Mouse (Mus musculus): ENCODE results near the gene Sntg2. TPM values are rescaled to one million over a fixed set of nuclear protein-coding genes. Genes with fewer than 3 reads are reported as not detected.

The Sntg2 gene
- polyA plus RNA-seq, 1 experiment from 2014 or later = 0.58 TPM

GRCm38 (mm10) chr12:30258641-30259040 is 114.5 kb downstream of the Sntg2 start:
- 76% methylated on average over 2 of the region's 2 CpGs for WGBS
- Histone ChIP-seq H3K4me3 (no peak overlapping the region), H3K4me1 (peaks cover 23% of the 10 kb centered on the region)

GRCm38 (mm10) chr12:30257664-30258063 is 115.5 kb downstream of the Sntg2 start:
- H3K36me3 ChIP-seq = no peaks in the 10 kb centered on the region
- H3K27me3 ChIP-seq (ENCODE audit: low read depth, poor library complexity, severe bottlenecking) = no peaks in the 10 kb centered on the region

More at GRCm38 (mm10) chr12:30258641-30259040, 114.5 kb downstream of the Sntg2 start:
- peak; percentile 18 for DNase-seq (ENCODE audit: low spot score)
- Histone ChIP-seq H3K27me3 (ENCODE audit: low read depth, poor library complexity, severe bottlenecking) (no peaks in the 10 kb centered on the region), H3K9me3 (replicated peaks) (no peaks in the 10 kb centered on the region), H3K36me3 (no peaks in the 10 kb centered on the region), H3K27ac (no peak overlapping the region)

GRCm38 (mm10) chr12:30256207-30256606 is 117.0 kb downstream of the Sntg2 start:
- WGBS = 84% methylated on average over 3 of the region's 3 CpGs
- Histone ChIP-seq H3K27ac (no peak overlapping the region), H3K9me3 (replicated peaks) (no peaks in the 10 kb centered on the region), H3K36me3 (no peaks in the 10 kb centered on the region), H3K27me3 (ENCODE audit: low read depth, poor library complexity, severe bottlenecking) (no peaks in the 10 kb centered on the region), H3K4me3 (no peak overlapping the region), H3K4me1 (peaks cover 21% of the 10 kb centered on the region)
- peak; percentile 6 for DNase-seq (ENCODE audit: low spot score)

More at GRCm38 (mm10) chr12:30257664-30258063, 115.5 kb downstream of the Sntg2 start:
- Histone ChIP-seq H3K9me3 (replicated peaks) (no peaks in the 10 kb centered on the region), H3K27ac (no peak overlapping the region), H3K4me1 (peaks cover 23% of the 10 kb centered on the region), H3K4me3 (no peak overlapping the region)
- 94% methylated on average over 7 of the region's 7 CpGs for WGBS
- DNase-seq (ENCODE audit: low spot score) = peak; percentile 10

- Histone ChIP-seq H3K9me3 (replicated peaks) (no peaks in the 10 kb centered on the region), H3K27me3 (ENCODE audit: low read depth, poor library complexity, severe bottlenecking) (no peaks in the 10 kb centered on the region), H3K36me3 (no peaks in the 10 kb centered on the region), H3K4me3 (no peak overlapping the region), H3K4me1 (peaks cover 5% of the 10 kb centered on the region), H3K27ac (no peak overlapping the region)
- peak; percentile 24 for DNase-seq (ENCODE audit: low spot score)
- WGBS = 94% methylated on average over 10 of the region's 10 CpGs
Measured at GRCm38 (mm10) chr12:30254581-30254980, 118.6 kb downstream of the Sntg2 start.

GRCm38 (mm10) chr12:30252381-30252780 is 120.8 kb downstream of the Sntg2 start:
- peak; percentile 20 for DNase-seq (ENCODE audit: low spot score)
- H3K4me3 ChIP-seq = no peak overlapping the region
- WGBS = 93% methylated on average over 4 of the region's 4 CpGs
- no peak overlapping the region for H3K27ac ChIP-seq
- no peaks in the 10 kb centered on the region for H3K9me3 ChIP-seq (replicated peaks)
- no peaks in the 10 kb centered on the region for H3K36me3 ChIP-seq
- no peaks in the 10 kb centered on the region for H3K27me3 ChIP-seq (ENCODE audit: low read depth, poor library complexity, severe bottlenecking)
- H3K4me1 ChIP-seq = no peaks in the 10 kb centered on the region

GRCm38 (mm10) chr12:30251283-30251829 is 121.8 kb downstream of the Sntg2 start:
- DNase-seq (ENCODE audit: low spot score) = no peak
- WGBS = 93% methylated on average over 8 of the region's 8 CpGs
- H3K9me3 ChIP-seq (replicated peaks) = no peaks in the 10 kb centered on the region
- no peaks in the 10 kb centered on the region for H3K36me3 ChIP-seq
- no peak overlapping the region for H3K27ac ChIP-seq
- H3K4me1 ChIP-seq = no peaks in the 10 kb centered on the region
- H3K27me3 ChIP-seq (ENCODE audit: low read depth, poor library complexity, severe bottlenecking) = no peaks in the 10 kb centered on the region
- H3K4me3 ChIP-seq = no peak overlapping the region

- 93% methylated on average over 3 of the region's 3 CpGs for WGBS
- no peaks in the 10 kb centered on the region for H3K36me3 ChIP-seq
- no peaks in the 10 kb centered on the region for H3K9me3 ChIP-seq (replicated peaks)
- no peaks in the 10 kb centered on the region for H3K4me1 ChIP-seq
- peak; percentile 8 for DNase-seq (ENCODE audit: low spot score)
- H3K27me3 ChIP-seq (ENCODE audit: low read depth, poor library complexity, severe bottlenecking) = no peaks in the 10 kb centered on the region
- no peak overlapping the region for H3K27ac ChIP-seq
- no peak overlapping the region for H3K4me3 ChIP-seq
Measured at GRCm38 (mm10) chr12:30249068-30249467, 124.1 kb downstream of the Sntg2 start.

- H3K27me3 ChIP-seq (ENCODE audit: low read depth, poor library complexity, severe bottlenecking) = no peaks in the 10 kb centered on the region
- DNase-seq (ENCODE audit: low spot score) = no peak
- H3K27ac ChIP-seq = no peak overlapping the region
- H3K4me3 ChIP-seq = no peak overlapping the region
- H3K9me3 ChIP-seq (replicated peaks) = no peaks in the 10 kb centered on the region
- no peaks in the 10 kb centered on the region for H3K4me1 ChIP-seq
- WGBS = 80% methylated on average over 5 of the region's 5 CpGs
- H3K36me3 ChIP-seq = no peaks in the 10 kb centered on the region
Measured at GRCm38 (mm10) chr12:30246286-30246945, 126.8 kb downstream of the Sntg2 start.

- H3K4me1 ChIP-seq = no peaks in the 10 kb centered on the region
- no peak overlapping the region for H3K27ac ChIP-seq
- no peaks in the 10 kb centered on the region for H3K36me3 ChIP-seq
- DNase-seq (ENCODE audit: low spot score) = no peak
- no peaks in the 10 kb centered on the region for H3K9me3 ChIP-seq (replicated peaks)
- H3K27me3 ChIP-seq (ENCODE audit: low read depth, poor library complexity, severe bottlenecking) = no peaks in the 10 kb centered on the region
- 92% methylated on average over 2 of the region's 2 CpGs for WGBS
- H3K4me3 ChIP-seq = no peak overlapping the region
Measured at GRCm38 (mm10) chr12:30244194-30244593, 129.0 kb downstream of the Sntg2 start.

- Histone ChIP-seq H3K4me3 (no peak overlapping the region), H3K9me3 (replicated peaks) (no peaks in the 10 kb centered on the region), H3K36me3 (no peaks in the 10 kb centered on the region), H3K27ac (no peak overlapping the region), H3K27me3 (ENCODE audit: low read depth, poor library complexity, severe bottlenecking) (no peaks in the 10 kb centered on the region), H3K4me1 (no peaks in the 10 kb centered on the region)
- WGBS = 93% methylated on average over 3 of the region's 3 CpGs
- no peak for DNase-seq (ENCODE audit: low spot score)
Measured at GRCm38 (mm10) chr12:30240891-30241290, 132.3 kb downstream of the Sntg2 start.

- no peak for DNase-seq (ENCODE audit: low spot score)
- Histone ChIP-seq H3K36me3 (no peaks in the 10 kb centered on the region), H3K4me3 (no peak overlapping the region), H3K27me3 (ENCODE audit: low read depth, poor library complexity, severe bottlenecking) (no peaks in the 10 kb centered on the region), H3K9me3 (replicated peaks) (no peaks in the 10 kb centered on the region), H3K27ac (no peak overlapping the region), H3K4me1 (no peaks in the 10 kb centered on the region)
- 88% methylated on average over 2 of the region's 2 CpGs for WGBS
Measured at GRCm38 (mm10) chr12:30234940-30235339, 138.2 kb downstream of the Sntg2 start.

- H3K9me3 ChIP-seq (replicated peaks) = no peaks in the 10 kb centered on the region
- H3K4me3 ChIP-seq = no peak overlapping the region
- H3K27me3 ChIP-seq (ENCODE audit: low read depth, poor library complexity, severe bottlenecking) = no peaks in the 10 kb centered on the region
- H3K36me3 ChIP-seq = no peaks in the 10 kb centered on the region
- DNase-seq (ENCODE audit: low spot score) = no peak
- H3K4me1 ChIP-seq = no peaks in the 10 kb centered on the region
- 95% methylated on average over 4 of the region's 4 CpGs for WGBS
- no peak overlapping the region for H3K27ac ChIP-seq
Measured at GRCm38 (mm10) chr12:30228004-30228403, 145.2 kb downstream of the Sntg2 start.

GRCm38 (mm10) chr12:30226247-30226646 is 146.9 kb downstream of the Sntg2 start:
- Histone ChIP-seq H3K27me3 (ENCODE audit: low read depth, poor library complexity, severe bottlenecking) (no peaks in the 10 kb centered on the region), H3K27ac (no peak overlapping the region), H3K4me1 (no peaks in the 10 kb centered on the region), H3K36me3 (no peaks in the 10 kb centered on the region), H3K4me3 (no peak overlapping the region), H3K9me3 (replicated peaks) (no peaks in the 10 kb centered on the region)
- DNase-seq (ENCODE audit: low spot score) = no peak
- 86% methylated on average over 5 of the region's 5 CpGs for WGBS
